Mouse (Mus musculus) forebrain, embryonic 12.5 days (tissue): Measurements from ENCODE around the gene Cfap69. TPM values are rescaled to one million over a fixed set of nuclear protein-coding genes. Genes with fewer than 3 reads are reported as not detected.

ENCODE experiments used
- ATAC-seq: fragments of 200-750 bp; cut with Nextera tagmentation; 2 replicates; pipeline ENCODE4 v1.8.0; 2017; ENCODE audit warnings: moderate TSS enrichment; ENCODE audit not compliant: low FRiP score
- H3K27ac ChIP-seq: fragments of 300-500 bp; sonication (generic); 2 replicates; pipeline ENCODE4 v1.5.1; 2016; ENCODE audit warnings: mild to moderate bottlenecking
- H3K27me3 ChIP-seq: fragments of 300-500 bp; sonication (generic); 2 replicates; pipeline ENCODE4 v1.6.1; 2016; ENCODE audit warnings: mild to moderate bottlenecking
- H3K36me3 ChIP-seq: fragments of 300-500 bp; sonication (generic); replicated peaks from 2 replicates; pipeline ENCODE4 v1.6.1; 2016; ENCODE audit warnings: mild to moderate bottlenecking
- H3K4me1 ChIP-seq: fragments of 300-500 bp; sonication (generic); 2 replicates; pipeline ENCODE4 v1.6.1; 2016
- H3K4me2 ChIP-seq: fragments of 300-500 bp; sonication (generic); 2 replicates; pipeline ENCODE4 v1.6.1; 2016; ENCODE audit warnings: mild to moderate bottlenecking, moderate library complexity
- H3K4me3 ChIP-seq: fragments of 300-500 bp; sonication (generic); replicated peaks from 2 replicates; pipeline ENCODE4 v1.5.1; 2016; ENCODE audit warnings: mild to moderate bottlenecking
- H3K9ac ChIP-seq: fragments of 300-500 bp; sonication (generic); 2 replicates; pipeline ENCODE4 v1.6.1; 2016; ENCODE audit warnings: mild to moderate bottlenecking
- H3K9me3 ChIP-seq: fragments of 300-500 bp; sonication (generic); 2 replicates; pipeline ENCODE4 v1.6.1; 2016
- WGBS: fragments of 180-500 bp; shearing (Covaris S2); methylation state at CpG from one replicate; pipeline ENCODE4 v1.1.7; 2016; 5-methylcytosine and 5-hydroxymethylcytosine counted together
- polyA plus RNA-seq: library from polyadenylated mRNA; unstranded; fragments of >200 nt; fragmentation: Nextera tagmentation; extraction: Ambion mirVana; gene quantifications from 2 replicates; pipeline ENCODE4 v1.2.1, GENCODE M21; 2016

The Cfap69 gene
- polyA plus RNA-seq, 1 experiment from 2014 or later = 8.4 TPM

- H3K4me2 ChIP-seq = no peak overlapping the region
- H3K4me3 ChIP-seq = no peak overlapping the region
- no peak overlapping the region for H3K9ac ChIP-seq
- no peaks in the 10 kb centered on the region for H3K27me3 ChIP-seq
- H3K9me3 ChIP-seq = 0 out of 2 replicates have a peak, but pooled peaks cover 4% of the 10 kb centered on the region
- ATAC-seq = no peak
- 76% methylated on average over 3 of the region's 3 CpGs for WGBS
- H3K36me3 ChIP-seq = peaks cover 47% of the 10 kb centered on the region
- no peaks in the 10 kb centered on the region for H3K4me1 ChIP-seq
- no peak overlapping the region for H3K27ac ChIP-seq
These were observed 124.3 kb downstream of the Cfap69 start for GRCm38 (mm10) chr5:5539771-5540170.

GRCm38 (mm10) chr5:5536131-5536530, 127.9 kb downstream of the Cfap69 start:
- no peaks in the 10 kb centered on the region for H3K27me3 ChIP-seq

GRCm38 (mm10) chr5:5533656-5534420, 130.2 kb downstream of the Cfap69 start:
- no peak overlapping the region for H3K9ac ChIP-seq
- H3K36me3 ChIP-seq = peaks cover 8% of the 10 kb centered on the region
- H3K27ac ChIP-seq = no peak overlapping the region
- H3K27me3 ChIP-seq = no peaks in the 10 kb centered on the region
- H3K4me1 ChIP-seq = no peaks in the 10 kb centered on the region
- 0 out of 2 replicates have a peak, but pooled peaks cover 4% of the 10 kb centered on the region for H3K9me3 ChIP-seq
- no peak overlapping the region for H3K4me2 ChIP-seq
- ATAC-seq = no peak
- H3K4me3 ChIP-seq = no peak overlapping the region
- 92% methylated on average over 3 of the region's 3 CpGs for WGBS

More at GRCm38 (mm10) chr5:5536131-5536530, 127.9 kb downstream of the Cfap69 start:
- Histone ChIP-seq H3K4me2 (no peak overlapping the region), H3K4me3 (no peak overlapping the region), H3K9me3 (0 out of 2 replicates have a peak, but pooled peaks cover 4% of the 10 kb centered on the region), H3K4me1 (no peaks in the 10 kb centered on the region), H3K9ac (no peak overlapping the region), H3K27ac (no peak overlapping the region), H3K36me3 (peaks cover 20% of the 10 kb centered on the region)
- ATAC-seq = no peak
- WGBS = 83% methylated on average over 1 of the region's 1 CpGs

Other genes with a start within 250 kb of the Cfap69 start
- 28.2 and 33.0 TPM in 2 replicates for gene Cdk14, start 243.9 kb downstream of the Cfap69 start, polyA plus RNA-seq
- gene 1700015F17Rik, start 185.1 kb downstream of the Cfap69 start, polyA plus RNA-seq = not detected in 2 replicates
- 32.0 and 36.4 TPM in 2 replicates for gene Cldn12, start 149.3 kb downstream of the Cfap69 start, polyA plus RNA-seq
- gene Gtpbp10, start 104.7 kb downstream of the Cfap69 start, polyA plus RNA-seq = 36.7 and 37.7 TPM in 2 replicates
- gene Gm8773, start 90.4 kb downstream of the Cfap69 start, polyA plus RNA-seq = 5.6 and 5.7 TPM in 2 replicates
- 7.0 and 8.3 TPM in 2 replicates for gene Steap2, start 30.3 kb upstream of the Cfap69 start, polyA plus RNA-seq
- gene Steap1, start 85.1 kb upstream of the Cfap69 start, polyA plus RNA-seq = 3.7 and 4.3 TPM in 2 replicates